Mouse (Mus musculus) gastrocnemius, postnatal 36 days (tissue): ENCODE results near the gene Gdf15. TPM values are rescaled to one million over a fixed set of nuclear protein-coding genes. Genes with fewer than 3 reads are reported as not detected.

Experiments used
- DNase-seq, 2 experiments: peaks; one replicate each; pipeline ENCODE4 v3.0.0; 2022
- intact Hi-C: fragments of 180-260 bp; cut with DNase I; formaldehyde crosslinking; loops from one replicate; pipeline ENCODE4 v1.15.1; 2025
- long read RNA-seq, 2 experiments: library from polyadenylated mRNA; stranded (forward); transcript quantifications; one replicate each; pipeline ENCODE4 v2.0.0; 2021
- total RNA-seq, 2 experiments: library from RNA; stranded (reverse); gene quantifications; 2 replicates each; pipeline ENCODE4 v1.2.3; 2021

Gdf15 gene
- total RNA-seq: under 1 TPM in 1 of 2 experiments, not detected in 1; 0.18 TPM
- long read RNA-seq, experiment 1: 0 reads
- long read RNA-seq, experiment 2: 0 reads

GRCm38 (mm10) chr8:70632346-70632892, at the start of gene Gdf15:
Gene Gdf15 (minus strand): TSS chr8:70632456.
- intact Hi-C loops: loop anchor here (5.0 kb wide), 1 partner anchor 70 kb away; the partner anchor contains the start of gene Iqcn
- DNase-seq: no peak

DNA sequence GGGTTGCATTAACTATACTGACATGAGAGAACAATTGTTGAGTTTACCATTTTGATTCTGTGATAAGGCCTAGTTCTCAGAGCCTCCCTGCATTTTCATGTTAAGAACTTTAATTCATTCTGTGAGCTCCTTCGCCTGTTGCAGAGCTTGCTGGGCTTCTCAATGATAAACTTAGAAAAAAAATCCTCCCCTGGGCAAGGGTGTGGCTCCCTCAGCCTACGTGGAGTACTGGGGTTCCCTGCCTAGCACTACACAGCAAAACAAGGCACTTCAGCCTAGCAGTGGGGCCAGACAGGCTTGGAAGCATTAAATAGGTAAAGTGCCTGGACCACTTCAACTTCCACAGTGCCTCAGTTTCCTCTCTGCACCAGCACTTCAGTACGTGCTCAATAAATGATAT, 49.2 kb upstream of the Gdf15 start:
- intact Hi-C loops: no loop called here
- no peak for DNase-seq

GRCm38 (mm10) chr8:70680039-70680438, 47.8 kb upstream of the Gdf15 start:
- intact Hi-C loops: no loop called here
- DNase-seq: peak in 1 of 2 experiments; percentile 39

GRCm38 (mm10) chr8:70679404-70679803, 47.1 kb upstream of the Gdf15 start:
- DNase-seq: no peak
- intact Hi-C loops: no loop called here

DNA sequence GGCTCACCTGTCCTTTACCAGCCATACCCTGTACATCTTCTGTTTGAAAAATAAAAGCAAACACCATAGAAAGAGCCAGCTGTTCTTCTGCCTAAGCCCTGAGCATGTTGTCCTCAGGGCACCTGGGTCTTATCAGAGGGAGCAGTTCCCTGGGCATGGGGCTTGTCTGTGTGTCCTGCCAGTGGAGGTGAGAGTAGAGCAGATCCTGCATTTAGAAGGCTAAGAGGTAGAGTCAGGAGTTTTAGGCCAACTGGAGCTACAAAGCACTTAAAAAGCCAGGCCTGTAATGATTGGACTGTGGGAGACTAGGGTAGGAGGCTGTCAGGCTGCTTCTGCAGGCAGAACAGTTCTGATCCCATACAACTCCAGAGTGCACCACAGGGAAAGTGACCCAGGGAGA, 46.4 kb upstream of the Gdf15 start:
- intact Hi-C loops: no loop called here
- no peak for DNase-seq

GRCm38 (mm10) chr8:70677451-70678080, 45.3 kb upstream of the Gdf15 start:
- DNase-seq: no peak
- intact Hi-C loops: no loop called here

- no peak for DNase-seq
- intact Hi-C loops: no loop called here
Observed at GRCm38 (mm10) chr8:70675336-70675735, 43.1 kb upstream of the Gdf15 start.

GRCm38 (mm10) chr8:70674716-70675115, 42.5 kb upstream of the Gdf15 start:
- intact Hi-C loops: no loop called here
- DNase-seq: no peak

GRCm38 (mm10) chr8:70674109-70674508, 41.9 kb upstream of the Gdf15 start:
- intact Hi-C loops: no loop called here
- DNase-seq: no peak

DNA sequence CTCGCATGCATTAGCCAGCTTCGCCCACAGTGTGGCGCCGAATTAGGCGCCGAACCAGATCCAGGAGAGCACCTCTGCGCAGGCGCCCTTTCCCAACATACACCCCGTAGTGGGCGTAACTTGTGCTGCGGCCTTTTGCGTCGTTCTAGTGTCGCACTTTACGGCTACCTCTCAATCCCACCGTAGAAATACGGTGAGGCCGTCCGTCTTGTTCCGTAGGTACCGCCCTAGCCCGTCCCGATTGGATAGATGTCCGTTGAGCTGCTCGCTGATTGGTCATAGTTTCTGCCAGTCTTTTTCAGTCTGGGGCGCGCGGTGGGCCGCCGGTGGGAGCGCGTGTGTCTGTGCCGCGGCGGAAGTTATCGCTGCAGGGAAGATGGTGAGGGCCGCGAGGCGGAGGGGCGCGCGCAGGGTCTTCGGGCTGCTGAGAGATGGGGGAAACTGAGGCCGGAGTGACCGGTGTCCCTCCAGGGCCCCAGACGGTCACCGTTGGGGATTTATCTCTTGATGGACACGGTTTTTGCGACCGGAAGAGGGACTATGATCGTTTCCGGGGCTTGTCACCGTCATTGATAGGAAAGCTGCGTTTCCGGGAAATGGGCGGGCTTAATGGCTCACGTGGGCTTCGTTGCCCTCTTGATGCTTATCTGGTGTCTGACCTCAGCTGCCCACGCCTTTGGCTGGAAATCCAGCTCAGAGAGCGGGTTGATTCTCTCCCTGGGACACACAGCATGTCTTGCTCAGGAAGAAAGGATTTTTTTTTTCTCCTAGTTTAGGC, 41.0 kb upstream of the Gdf15 start, which contains the start of gene Lsm4:
Gene Lsm4 (plus strand): TSS at position 170 of the 778 bp plus-strand sequence.
- intact Hi-C loops: loop anchor here (1.0 kb wide), 1 partner anchor 27 kb away; no protein-coding TSS in a partner anchor
- peak; percentile 94 to 99 for DNase-seq

- DNase-seq: no peak
- intact Hi-C loops: loop anchor here (1.0 kb wide), 1 partner anchor 28 kb away; no protein-coding TSS in a partner anchor
Observed at GRCm38 (mm10) chr8:70672325-70673078, 40.2 kb upstream of the Gdf15 start.

GRCm38 (mm10) chr8:70671615-70672324, 39.5 kb upstream of the Gdf15 start:
- intact Hi-C loops: no loop called here
- peak in 1 of 2 experiments; percentile 66 for DNase-seq

DNA sequence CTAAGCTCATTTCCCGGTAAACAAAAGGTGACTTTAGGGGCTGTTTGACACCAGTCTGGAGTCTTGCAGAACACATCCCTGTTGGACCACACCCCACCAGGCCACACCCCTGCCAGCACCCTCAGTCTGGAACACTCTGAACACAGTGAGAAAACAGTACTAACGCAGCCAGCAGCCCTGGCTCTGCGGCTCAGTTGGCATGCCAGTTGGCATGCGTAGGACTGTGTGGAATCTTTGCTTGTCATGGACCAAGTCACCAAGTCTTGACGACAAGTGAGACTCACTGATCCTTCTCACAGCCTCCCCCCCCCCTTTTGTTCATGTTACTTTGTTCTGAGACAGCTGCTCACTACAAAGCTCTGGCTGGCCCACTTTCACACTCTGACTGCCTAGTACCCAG, 34.8 kb upstream of the Gdf15 start:
- peak; percentile 68 to 71 for DNase-seq
- intact Hi-C loops: no loop called here

DNA sequence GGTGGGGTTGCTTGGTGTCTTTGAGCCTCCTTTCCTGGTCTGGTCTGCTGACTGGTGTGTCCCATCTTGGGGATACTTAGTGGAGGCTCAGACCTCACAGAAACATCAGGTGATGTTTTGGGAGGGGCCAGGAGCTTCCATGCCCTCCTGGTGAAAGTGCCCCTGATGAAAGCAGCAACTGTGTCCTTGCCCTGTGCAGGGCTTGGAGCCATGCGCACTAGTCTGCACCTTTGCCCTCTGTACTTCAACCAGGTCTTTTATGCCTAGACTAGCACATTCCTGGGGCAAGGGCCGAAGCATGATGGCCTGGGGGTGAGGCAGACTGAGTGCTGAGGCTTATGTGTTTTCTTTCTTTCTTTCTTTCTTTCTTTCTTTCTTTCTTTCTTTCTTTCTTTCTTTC, 33.3 kb upstream of the Gdf15 start:
- DNase-seq: no peak
- intact Hi-C loops: no loop called here

GRCm38 (mm10) chr8:70664631-70665030, 32.4 kb upstream of the Gdf15 start:
- DNase-seq: no peak
- intact Hi-C loops: no loop called here

DNA sequence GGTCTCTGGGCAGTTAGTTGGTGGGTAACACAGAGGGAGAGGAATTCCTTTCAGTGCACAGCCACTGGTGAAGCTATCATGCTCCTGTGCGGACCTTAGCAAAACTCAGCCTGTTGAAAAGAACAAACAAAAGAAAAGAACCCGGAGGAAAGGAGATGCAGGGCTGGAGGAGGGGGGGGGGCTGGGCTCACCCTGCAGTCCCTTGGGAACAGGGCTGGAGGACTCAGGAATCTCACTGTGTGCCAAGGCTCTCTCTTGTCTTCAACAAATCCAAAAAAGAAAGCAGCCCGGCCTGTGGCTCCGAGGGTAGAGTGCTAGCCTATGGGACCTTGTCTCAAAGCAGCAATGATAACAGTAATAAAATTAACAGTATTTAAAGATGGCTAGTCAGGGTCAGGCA, 31.4 kb upstream of the Gdf15 start:
- no peak for DNase-seq
- intact Hi-C loops: no loop called here

GRCm38 (mm10) chr8:70660273-70660725, 28.0 kb upstream of the Gdf15 start, which contains the start of gene Pgpep1:
Gene Pgpep1 (minus strand): TSS chr8:70660388.
- peak in 1 of 2 experiments; percentile 13 for DNase-seq
- intact Hi-C loops: no loop called here

GRCm38 (mm10) chr8:70659604-70660272, 27.5 kb upstream of the Gdf15 start:
- intact Hi-C loops: no loop called here

DNA sequence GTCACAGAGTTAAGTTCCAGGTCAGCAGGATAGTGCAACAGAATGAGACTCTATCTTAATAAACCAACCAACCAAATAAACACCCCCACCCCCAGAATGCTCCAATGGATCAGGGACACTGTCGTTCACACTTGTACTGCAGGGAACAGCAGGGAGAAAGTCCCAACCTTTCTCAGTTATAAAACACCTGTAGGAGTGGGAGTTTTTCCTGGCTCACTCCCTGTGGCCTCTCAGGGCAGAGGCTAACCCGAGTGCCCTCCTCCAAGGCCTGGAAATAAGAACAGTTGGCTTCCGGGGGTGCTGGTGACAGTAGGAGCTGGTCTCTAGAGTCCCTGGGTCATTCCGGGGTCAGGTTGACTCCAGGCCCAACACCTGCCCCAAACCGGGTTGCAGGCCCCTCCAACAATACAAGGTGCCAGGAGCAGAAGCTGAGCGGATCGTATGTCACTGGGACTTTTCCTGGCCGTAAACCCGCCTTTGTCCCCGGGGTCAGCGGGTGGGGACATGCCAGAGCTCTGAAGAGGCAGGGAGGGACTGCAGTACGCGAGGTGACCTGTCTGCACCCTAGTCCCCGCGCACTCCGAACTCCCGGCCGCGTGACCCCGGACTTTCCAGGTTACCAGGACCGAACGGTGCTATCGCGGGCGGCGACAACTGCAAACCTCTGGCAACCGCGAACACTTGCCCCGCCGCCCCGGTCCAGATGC, 26.8 kb upstream of the Gdf15 start:
- DNase-seq: no peak
- intact Hi-C loops: no loop called here

More at GRCm38 (mm10) chr8:70659604-70660272, 27.5 kb upstream of the Gdf15 start:
- DNase-seq: peak; percentile 85 to 87
